Mouse (Mus musculus): ENCODE measurements around the gene 1700029I15Rik. TPM values are rescaled to one million over a fixed set of nuclear protein-coding genes. Genes with fewer than 3 reads are reported as not detected.
A peak's percentile ranks its signal among the peaks of the same experiment; 100 is the strongest.

1700029I15Rik gene
- polyA plus RNA-seq, 1 experiment from 2014 or later: 2.5 TPM

GRCm38 (mm10) chr2:92371971-92372690 lies 10.2 kb upstream of the 1700029I15Rik start:
- Histone ChIP-seq H3K27me3 (ENCODE audit: control insufficient read depth, insufficient read depth, low read depth, low read length) (peaks cover 23% of the 10 kb centered on the region), H3K4me3 (ENCODE audit: low read length) (peak overlapping the region; percentile 45; the same call in 1 of the 2 replicates), H3K36me3 (ENCODE audit: control insufficient read depth, insufficient read depth, low read length) (no peaks in the 10 kb centered on the region), H3K27ac (ENCODE audit: low read length) (peak overlapping the region; percentile 97), H3K9ac (ENCODE audit: low read length) (peak overlapping the region; percentile 41; the same call in 1 of the 2 replicates), H3K9me3 (ENCODE audit: control insufficient read depth, low read length) (no peaks in the 10 kb centered on the region), H3K4me2 (ENCODE audit: low read depth, low read length) (peak overlapping the region; percentile 56), H3K4me1 (replicated peaks; ENCODE audit: control insufficient read depth, insufficient read depth, low read length) (peaks cover 27% of the 10 kb centered on the region)
- 0 out of 2 replicates have a peak, but pooled peaks have one; percentile 2 for ATAC-seq (ENCODE audit: low read depth)
- 27% methylated on average over 10 of the region's 10 CpGs for WGBS

- H3K4me1 ChIP-seq (replicated peaks; ENCODE audit: control insufficient read depth, insufficient read depth, low read length): peaks cover 27% of the 10 kb centered on the region
- H3K9me3 ChIP-seq (ENCODE audit: control insufficient read depth, low read length): no peaks in the 10 kb centered on the region
- ATAC-seq (ENCODE audit: low read depth): peak; percentile 5; the same call in 1 of the 2 replicates
- H3K4me2 ChIP-seq (ENCODE audit: low read depth, low read length): peak overlapping the region; percentile 56
- no peak overlapping the region; the same call in 1 of the 2 replicates for H3K4me3 ChIP-seq (ENCODE audit: low read length)
- H3K27me3 ChIP-seq (ENCODE audit: control insufficient read depth, insufficient read depth, low read depth, low read length): peaks cover 23% of the 10 kb centered on the region
- peaks cover 2% of the 10 kb centered on the region; the same call in 1 of the 2 replicates for H3K36me3 ChIP-seq (ENCODE audit: control insufficient read depth, insufficient read depth, low read length)
- peak overlapping the region; percentile 97 for H3K27ac ChIP-seq (ENCODE audit: low read length)
- 42% methylated on average over 9 of the region's 9 CpGs for WGBS
- H3K9ac ChIP-seq (ENCODE audit: low read length): peak overlapping the region; percentile 41
Observed at GRCm38 (mm10) chr2:92372767-92373436, 9.4 kb upstream of the 1700029I15Rik start.

- ATAC-seq (ENCODE audit: low read depth): no peak
- Histone ChIP-seq H3K4me3 (ENCODE audit: low read length) (no peak overlapping the region), H3K27me3 (ENCODE audit: control insufficient read depth, insufficient read depth, low read depth, low read length) (peaks cover 23% of the 10 kb centered on the region), H3K4me2 (ENCODE audit: low read depth, low read length) (no peak overlapping the region; the same call in 1 of the 2 replicates), H3K27ac (ENCODE audit: low read length) (peak overlapping the region; percentile 97), H3K9me3 (ENCODE audit: control insufficient read depth, low read length) (no peaks in the 10 kb centered on the region), H3K4me1 (replicated peaks; ENCODE audit: control insufficient read depth, insufficient read depth, low read length) (peaks cover 27% of the 10 kb centered on the region), H3K36me3 (ENCODE audit: control insufficient read depth, insufficient read depth, low read length) (peaks cover 6% of the 10 kb centered on the region), H3K9ac (ENCODE audit: low read length) (peak overlapping the region; percentile 30)
- 68% methylated on average over 11 of the region's 11 CpGs for whole genome bisulfite sequencing
Observed at GRCm38 (mm10) chr2:92373437-92373813, 8.9 kb upstream of the 1700029I15Rik start.

- H3K27ac ChIP-seq (ENCODE audit: low read length): peak within 1 kb of the TSS; percentile 97
- H3K9me3 ChIP-seq (ENCODE audit: control insufficient read depth, low read length): no peaks in the 10 kb centered on the region
- 3% methylated on average over 16 of the region's 16 CpGs for WGBS
- H3K4me3 ChIP-seq (ENCODE audit: low read length): peak within 1 kb of the TSS; percentile 92
- peak; percentile 18; the same call in 1 of the 2 replicates for ATAC-seq (ENCODE audit: low read depth)
- peak within 1 kb of the TSS; percentile 98 for H3K4me2 ChIP-seq (ENCODE audit: low read depth, low read length)
- peak within 1 kb of the TSS; percentile 84 for H3K9ac ChIP-seq (ENCODE audit: low read length)
- H3K4me1 ChIP-seq (replicated peaks; ENCODE audit: control insufficient read depth, insufficient read depth, low read length): peaks cover 24% of the 10 kb centered on the region
- peaks cover 12% of the 10 kb centered on the region for H3K36me3 ChIP-seq (ENCODE audit: control insufficient read depth, insufficient read depth, low read length)
- H3K27me3 ChIP-seq (ENCODE audit: control insufficient read depth, insufficient read depth, low read depth, low read length): peaks cover 19% of the 10 kb centered on the region
Observed at GRCm38 (mm10) chr2:92374514-92374913, 7.8 kb upstream of the 1700029I15Rik start, which contains the start of the genes Pex16 and Large2. Gene Pex16, plus strand, starts transcription at chr2:92374676. Gene Large2, minus strand, starts transcription at chr2:92374869.

- Histone ChIP-seq H3K4me3 (ENCODE audit: low read length) (peak overlapping the region; percentile 92), H3K9ac (ENCODE audit: low read length) (peak overlapping the region; percentile 84), H3K27ac (ENCODE audit: low read length) (peak overlapping the region; percentile 97), H3K4me1 (replicated peaks; ENCODE audit: control insufficient read depth, insufficient read depth, low read length) (peaks cover 20% of the 10 kb centered on the region), H3K36me3 (ENCODE audit: control insufficient read depth, insufficient read depth, low read length) (peaks cover 14% of the 10 kb centered on the region), H3K9me3 (ENCODE audit: control insufficient read depth, low read length) (no peaks in the 10 kb centered on the region), H3K4me2 (ENCODE audit: low read depth, low read length) (peak overlapping the region; percentile 98), H3K27me3 (ENCODE audit: control insufficient read depth, insufficient read depth, low read depth, low read length) (peaks cover 14% of the 10 kb centered on the region)
- peak; percentile 94 for ATAC-seq (ENCODE audit: low read depth)
- WGBS: under 1% methylated on average over 28 of the region's 29 CpGs
Observed at GRCm38 (mm10) chr2:92375099-92375623, 7.2 kb upstream of the 1700029I15Rik start.

- Histone ChIP-seq H3K4me1 (replicated peaks; ENCODE audit: control insufficient read depth, insufficient read depth, low read length) (peaks cover 20% of the 10 kb centered on the region), H3K36me3 (ENCODE audit: control insufficient read depth, insufficient read depth, low read length) (peaks cover 14% of the 10 kb centered on the region), H3K4me3 (ENCODE audit: low read length) (peak overlapping the region; percentile 92), H3K9ac (ENCODE audit: low read length) (peak overlapping the region; percentile 84), H3K27ac (ENCODE audit: low read length) (peak overlapping the region; percentile 97), H3K4me2 (ENCODE audit: low read depth, low read length) (peak overlapping the region; percentile 98), H3K27me3 (ENCODE audit: control insufficient read depth, insufficient read depth, low read depth, low read length) (peaks cover 9% of the 10 kb centered on the region; the same call in 1 of the 2 replicates), H3K9me3 (ENCODE audit: control insufficient read depth, low read length) (no peaks in the 10 kb centered on the region)
- no peak for ATAC-seq (ENCODE audit: low read depth)
- 9% methylated on average over 10 of the region's 10 CpGs for WGBS
Observed at GRCm38 (mm10) chr2:92375788-92376187, 6.5 kb upstream of the 1700029I15Rik start.

GRCm38 (mm10) chr2:92376300-92376699 lies 6.0 kb upstream of the 1700029I15Rik start:
- H3K27me3 ChIP-seq (ENCODE audit: control insufficient read depth, insufficient read depth, low read depth, low read length): peaks cover 5% of the 10 kb centered on the region; the same call in 1 of the 2 replicates
- H3K9me3 ChIP-seq (ENCODE audit: control insufficient read depth, low read length): no peaks in the 10 kb centered on the region
- 72% methylated on average over 6 of the region's 6 CpGs for whole genome bisulfite sequencing
- no peak for ATAC-seq (ENCODE audit: low read depth)
- peak overlapping the region; percentile 84 for H3K9ac ChIP-seq (ENCODE audit: low read length)
- H3K4me3 ChIP-seq (ENCODE audit: low read length): peak overlapping the region; percentile 92; the same call in 1 of the 2 replicates
- no peak overlapping the region for H3K27ac ChIP-seq (ENCODE audit: low read length)
- H3K4me2 ChIP-seq (ENCODE audit: low read depth, low read length): peak overlapping the region; percentile 98
- H3K4me1 ChIP-seq (replicated peaks; ENCODE audit: control insufficient read depth, insufficient read depth, low read length): peaks cover 20% of the 10 kb centered on the region
- H3K36me3 ChIP-seq (ENCODE audit: control insufficient read depth, insufficient read depth, low read length): peaks cover 17% of the 10 kb centered on the region

GRCm38 (mm10) chr2:92377320-92377719 lies 5.0 kb upstream of the 1700029I15Rik start:
- ATAC-seq (ENCODE audit: low read depth): no peak
- Histone ChIP-seq H3K9me3 (ENCODE audit: control insufficient read depth, low read length) (no peaks in the 10 kb centered on the region), H3K4me1 (replicated peaks; ENCODE audit: control insufficient read depth, insufficient read depth, low read length) (peaks cover 18% of the 10 kb centered on the region), H3K36me3 (ENCODE audit: control insufficient read depth, insufficient read depth, low read length) (peaks cover 20% of the 10 kb centered on the region), H3K4me3 (ENCODE audit: low read length) (no peak overlapping the region), H3K27ac (ENCODE audit: low read length) (no peak overlapping the region), H3K4me2 (ENCODE audit: low read depth, low read length) (no peak overlapping the region), H3K9ac (ENCODE audit: low read length) (no peak overlapping the region), H3K27me3 (ENCODE audit: control insufficient read depth, insufficient read depth, low read depth, low read length) (peaks cover under 1% of the 10 kb centered on the region; the same call in 1 of the 2 replicates)
- 89% methylated on average over 7 of the region's 7 CpGs for WGBS
